Mouse (Mus musculus) G1E (cell line): ENCODE results near the gene Pxn. TPM values are rescaled to one million over a fixed set of nuclear protein-coding genes. Genes with fewer than 3 reads are reported as not detected.
"Not testable (repeated sequence)": the region's sequence is repeated elsewhere in the genome, so short reads cannot be mapped to it uniquely, and the experiment has no call there.

Source experiments
- ATAC-seq: 2 replicates; pipeline ENCODE4 v1.8.0; 2016; ENCODE audit warnings: mild to moderate bottlenecking; ENCODE audit not compliant: insufficient number of reproducible peaks, poor library complexity, low FRiP score, severe bottlenecking; ENCODE audit errors: extremely low read depth
- DNase-seq: peaks from one replicate; pipeline ENCODE4 v3.0.0; 2012; ENCODE audit warnings: low spot score
- H3K27me3 ChIP-seq: 2 replicates; pipeline ENCODE4 v1.6.1; 2012; ENCODE audit warnings: mild to moderate bottlenecking, low read length, inconsistent platforms; ENCODE audit not compliant: insufficient read depth
- H3K36me3 ChIP-seq: replicated peaks from 2 replicates; pipeline ENCODE3; 2012; ENCODE audit warnings: mild to moderate bottlenecking, inconsistent platforms
- H3K4me1 ChIP-seq: 2 replicates; pipeline ENCODE4 v1.6.1; 2012; ENCODE audit warnings: low read depth, low read length, inconsistent platforms, mixed read lengths; ENCODE audit not compliant: insufficient read depth
- H3K4me3 ChIP-seq: 2 replicates; pipeline ENCODE4 v1.5.1; 2012; ENCODE audit warnings: low read depth, mild to moderate bottlenecking, inconsistent platforms, low read length, moderate library complexity, mixed read lengths
- H3K9me3 ChIP-seq: replicated peaks from 2 replicates; pipeline ENCODE4 v1.6.1; 2012; ENCODE audit warnings: inconsistent platforms
- CTCF ChIP-seq: IDR thresholded peaks from 2 replicates; pipeline ENCODE4 v1.5.1; 2012; ENCODE audit warnings: low read depth, low read length, inconsistent platforms, mixed read lengths
- GATA1 ChIP-seq: IDR thresholded peaks from 2 replicates; pipeline ENCODE4 v1.6.1; 2012; ENCODE audit warnings: borderline replicate concordance, low read length, inconsistent platforms, mixed read lengths
- GATA2 ChIP-seq: IDR thresholded peaks from 2 replicates; pipeline ENCODE4 v1.6.1; 2012; ENCODE audit warnings: low read depth, low read length, inconsistent platforms, borderline replicate concordance
- POLR2AphosphoS5 ChIP-seq: IDR thresholded peaks from 2 replicates; pipeline ENCODE4 v1.6.1; 2012; ENCODE audit warnings: low read depth, low read length, inconsistent platforms; ENCODE audit not compliant: insufficient replicate concordance
- TAL1 ChIP-seq: conservative IDR thresholded peaks from 2 replicates; pipeline ENCODE4 v1.6.1; 2012; ENCODE audit warnings: low read depth, low read length, inconsistent platforms, mixed read lengths
- polyA plus RNA-seq: library from polyadenylated mRNA; stranded (reverse); fragments of >175 nt; gene quantifications from 2 replicates; pipeline ENCODE4 v1.2.3, GENCODE M21; 2012
- total RNA-seq, 2 experiments: library from RNA; stranded (forward) in 1 of 2; stranded (reverse) in 1 of 2; fragments of 200-1000 nt in 1 of 2; fragments of >200 nt in 1 of 2; fragmentation: Nextera tagmentation in 1 of 2; gene quantifications; 2 replicates each; pipeline ENCODE4 v1.2.3; 2014 to 2017

Pxn gene
- total and polyA plus RNA-seq, 3 experiments, result 14.2 to 62.9 (median 17.8) TPM

DNA sequence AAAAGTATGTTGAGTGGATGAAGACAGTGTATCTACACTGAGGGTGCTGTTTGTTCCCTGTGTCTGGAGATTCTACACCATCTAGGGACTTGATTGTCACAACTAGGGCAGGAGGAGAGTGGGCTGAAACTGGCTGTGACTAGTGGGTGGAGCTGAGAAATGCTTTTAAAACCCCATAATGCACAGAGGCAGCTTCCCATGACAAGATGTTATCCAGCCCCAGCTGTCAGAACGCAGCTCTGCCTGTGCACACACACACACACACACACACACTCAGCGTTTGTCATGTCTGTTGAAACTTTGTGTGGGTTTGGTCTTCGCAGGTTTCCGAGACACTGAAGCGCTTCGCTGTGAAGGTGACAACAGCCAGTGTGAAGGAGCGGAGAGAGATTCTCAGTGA, 64.6 kb downstream of the Pxn start:
- no peak for ATAC-seq
- H3K36me3 ChIP-seq, result peaks cover 94% of the 10 kb centered on the region

DNA sequence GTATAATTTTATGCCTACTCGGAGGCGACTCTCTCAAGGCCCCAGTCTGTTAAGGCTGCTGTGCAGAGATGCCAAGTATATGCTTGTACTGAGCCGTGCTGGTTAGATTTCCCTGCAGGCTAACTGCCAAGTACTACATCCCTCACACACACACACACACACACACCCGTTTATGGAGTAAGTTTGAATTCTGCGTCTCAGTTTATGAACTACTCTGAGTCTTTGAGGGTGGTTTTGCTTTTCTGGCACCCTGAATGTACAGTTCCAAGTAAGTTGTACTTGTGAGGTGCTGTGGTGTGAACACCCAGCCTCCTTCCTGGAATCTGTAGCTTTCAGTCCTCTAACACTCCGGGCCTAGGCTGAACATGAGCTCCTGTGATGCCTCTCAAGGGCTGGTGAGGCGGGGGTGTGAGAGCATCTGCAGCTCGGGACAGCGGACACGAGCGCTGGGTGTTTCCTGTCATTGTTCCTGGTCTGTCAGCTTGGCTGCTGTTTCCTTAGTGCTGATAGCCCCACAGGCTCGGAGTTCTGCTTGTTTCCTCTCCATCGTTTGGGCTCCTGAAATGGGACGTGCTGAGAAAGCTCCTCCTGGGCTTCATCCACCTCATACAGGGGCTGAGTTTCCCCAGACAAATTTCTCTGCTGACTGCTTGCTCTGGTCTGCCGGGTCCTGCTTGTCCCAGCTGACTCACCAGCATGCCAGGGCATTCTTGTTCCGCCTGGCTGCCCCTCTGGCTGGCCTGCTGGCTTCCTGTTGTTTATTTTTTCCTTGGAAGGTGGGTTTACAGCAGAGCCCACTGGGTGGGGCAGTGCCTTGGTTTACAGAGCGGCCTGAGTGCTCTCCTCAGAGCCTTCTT, 66.4 kb downstream of the Pxn start:
- TF ChIP-seq GATA1, result no peak
- TF ChIP-seq POLR2AphosphoS5, result no peak
- no peak for TF ChIP-seq GATA2
- TF ChIP-seq TAL1, result no peak
- DNase-seq, result no peak
- no peak for ATAC-seq
- H3K4me3 ChIP-seq, result no peak overlapping the region
- H3K27me3 ChIP-seq, result no peaks in the 10 kb centered on the region
- H3K36me3 ChIP-seq, result peaks cover 97% of the 10 kb centered on the region
- H3K4me1 ChIP-seq, result peaks cover 22% of the 10 kb centered on the region
- no peaks in the 10 kb centered on the region for H3K9me3 ChIP-seq

More for the DNA sequence above, 64.6 kb downstream of the Pxn start:
- TF ChIP-seq POLR2AphosphoS5 (no peak), GATA2 (no peak), TAL1 (no peak), GATA1 (no peak), CTCF (no peak)
- no peak for DNase-seq
- no peak overlapping the region for H3K4me3 ChIP-seq
- peaks cover 39% of the 10 kb centered on the region for H3K4me1 ChIP-seq
- no peaks in the 10 kb centered on the region for H3K27me3 ChIP-seq
- H3K9me3 ChIP-seq, result no peaks in the 10 kb centered on the region

- Histone ChIP-seq H3K27me3 (no peaks in the 10 kb centered on the region), H3K4me3 (no peak overlapping the region), H3K9me3 (no peaks in the 10 kb centered on the region), H3K36me3 (peaks cover 98% of the 10 kb centered on the region), H3K4me1 (peaks cover 14% of the 10 kb centered on the region; the same call in 1 of the 2 replicates)
- DNase-seq (no peak), ATAC-seq (no peak)
- TF ChIP-seq TAL1, result no peak
- no peak for TF ChIP-seq GATA1
- TF ChIP-seq GATA2, result no peak
- TF ChIP-seq CTCF, result no peak
- TF ChIP-seq POLR2AphosphoS5, result no peak
Observed at GRCm38 (mm10) chr5:115574992-115575391, 68.5 kb downstream of the Pxn start.

- Histone ChIP-seq H3K36me3 (peaks cover 99% of the 10 kb centered on the region), H3K4me1 (peaks cover 15% of the 10 kb centered on the region; the same call in 1 of the 2 replicates)
- H3K27me3 ChIP-seq, ATAC-seq, H3K9me3 ChIP-seq, H3K4me3 ChIP-seq, DNase-seq: not testable (repeated sequence)
Observed at GRCm38 (mm10) chr5:115577686-115578085, 71.2 kb downstream of the Pxn start.

- no peaks in the 10 kb centered on the region for H3K9me3 ChIP-seq
- H3K36me3 ChIP-seq, result peaks cover 99% of the 10 kb centered on the region
- ATAC-seq, result no peak
- H3K4me1 ChIP-seq, result 0 out of 2 replicates have a peak, but pooled peaks cover 12% of the 10 kb centered on the region
- no peaks in the 10 kb centered on the region for H3K27me3 ChIP-seq
- no peak overlapping the region for H3K4me3 ChIP-seq
- DNase-seq, result no peak
- TF ChIP-seq TAL1 (no peak), POLR2AphosphoS5 (no peak), CTCF (no peak), GATA2 (no peak), GATA1 (no peak)
Observed at GRCm38 (mm10) chr5:115578922-115579321, 72.4 kb downstream of the Pxn start.

- no peaks in the 10 kb centered on the region for H3K9me3 ChIP-seq
- no peak for TF ChIP-seq CTCF
- TF ChIP-seq GATA1, result no peak
- TF ChIP-seq TAL1, result no peak
- TF ChIP-seq GATA2, result no peak
- no peak for TF ChIP-seq POLR2AphosphoS5
- peaks cover 99% of the 10 kb centered on the region for H3K36me3 ChIP-seq
- DNase-seq, result no peak
- no peak overlapping the region for H3K4me3 ChIP-seq
- no peak for ATAC-seq
- no peaks in the 10 kb centered on the region for H3K27me3 ChIP-seq
- H3K4me1 ChIP-seq, result 0 out of 2 replicates have a peak, but pooled peaks cover 10% of the 10 kb centered on the region
Observed at GRCm38 (mm10) chr5:115579363-115579762, 72.9 kb downstream of the Pxn start.
